Mouse (Mus musculus) intestine, postnatal 0 days (tissue): ENCODE measurements around the gene Ect2l. TPM values are rescaled to one million over a fixed set of nuclear protein-coding genes. Genes with fewer than 3 reads are reported as not detected.
A peak's percentile ranks its signal among the peaks of the same experiment; 100 is the strongest.

Experiments used
- ATAC-seq: fragments of 200-750 bp; cut with Nextera tagmentation; 2 replicates; pipeline ENCODE4 v1.8.0; 2017; ENCODE audit warnings: mild to moderate bottlenecking, moderate TSS enrichment, moderate library complexity
- H3K27ac ChIP-seq: fragments of 300-500 bp; sonication (generic); 2 replicates; pipeline ENCODE4 v1.5.1; 2014; ENCODE audit warnings: mild to moderate bottlenecking, low read depth, low read length, moderate library complexity
- H3K27me3 ChIP-seq: fragments of 300-500 bp; sonication (generic); replicated peaks from 2 replicates; pipeline ENCODE4 v1.6.1; 2014; ENCODE audit warnings: low read length, mixed read lengths; ENCODE audit not compliant: control insufficient read depth, insufficient read depth
- H3K36me3 ChIP-seq: fragments of 300-500 bp; sonication (generic); 2 replicates; pipeline ENCODE4 v1.6.1; 2014; ENCODE audit warnings: mild to moderate bottlenecking, moderate library complexity; ENCODE audit not compliant: control insufficient read depth, insufficient read depth
- H3K4me1 ChIP-seq: fragments of 300-500 bp; sonication (generic); replicated peaks from 2 replicates; pipeline ENCODE4 v1.6.1; 2014; ENCODE audit warnings: antibody characterized with exemption, low read length, mixed read lengths; ENCODE audit not compliant: control insufficient read depth, insufficient read depth
- H3K4me2 ChIP-seq: fragments of 300-500 bp; sonication (generic); replicated peaks from 2 replicates; pipeline ENCODE4 v1.6.1; 2014; ENCODE audit warnings: low read depth, mild to moderate bottlenecking, moderate library complexity
- H3K4me3 ChIP-seq: fragments of 300-500 bp; sonication (generic); 2 replicates; pipeline ENCODE4 v1.5.1; 2014; ENCODE audit warnings: low read depth, low read length
- H3K9ac ChIP-seq: fragments of 300-500 bp; sonication (generic); 2 replicates; pipeline ENCODE4 v1.6.1; 2014; ENCODE audit warnings: mild to moderate bottlenecking, low read depth, low read length
- H3K9me3 ChIP-seq: fragments of 300-500 bp; sonication (generic); 2 replicates; pipeline ENCODE4 v1.6.1; 2016; ENCODE audit warnings: mixed run types; ENCODE audit not compliant: control insufficient read depth
- CTCF ChIP-seq: sonication (generic); IDR thresholded peaks from 2 replicates; pipeline ENCODE4 v1.5.1; 2016; ENCODE audit warnings: low read depth, mild to moderate bottlenecking, control low read depth, antibody characterized with exemption, moderate library complexity
- whole genome bisulfite sequencing: fragments of 180-500 bp; shearing (Covaris S2); extraction: QIAGEN DNeasy Blood & Tissue Kit; methylation state at CpG from one replicate; pipeline ENCODE4 v1.1.7; 2014; 5-methylcytosine and 5-hydroxymethylcytosine counted together
- polyA plus RNA-seq: library from polyadenylated mRNA; unstranded; fragments of >200 nt; fragmentation: Nextera tagmentation; extraction: Ambion mirVana; gene quantifications from 2 replicates; pipeline ENCODE4 v1.2.1, GENCODE M21; 2015

Gene Ect2l
- 0.24 and 0.35 TPM in 2 replicates for polyA plus RNA-seq

DNA sequence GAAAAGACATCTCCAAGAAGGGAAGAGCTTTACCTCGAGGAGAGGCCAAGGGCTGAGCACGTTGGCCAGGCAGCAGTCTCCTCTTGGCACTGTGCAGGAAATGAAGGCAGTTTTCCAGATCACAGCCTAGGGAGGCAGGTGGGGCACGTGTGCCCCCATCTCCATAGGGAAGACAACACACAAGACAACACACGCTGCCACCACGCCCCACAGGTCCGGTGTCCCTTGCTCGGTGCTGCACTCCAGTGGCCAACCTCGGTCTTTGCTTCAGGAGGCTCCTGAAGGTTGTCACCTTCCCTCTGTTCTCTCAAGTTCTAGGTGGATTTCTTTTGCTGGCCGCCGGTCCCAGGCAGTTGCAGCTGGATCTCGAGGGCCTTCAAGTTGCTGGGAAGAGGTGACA, at the start of gene Ect2l:
Gene Ect2l (minus strand): TSS at position 165 of the 400 bp plus-strand sequence.
- 9% methylated on average over 11 of the region's 11 CpGs for WGBS
- ATAC-seq, result peak; percentile 49; the same call in 1 of the 2 replicates
- Histone ChIP-seq H3K9me3 (no peaks in the 10 kb centered on the region), H3K4me2 (no peak within 1 kb of the TSS; the same call in 1 of the 2 replicates), H3K9ac (no peak within 1 kb of the TSS), H3K4me1 (no peaks in the 10 kb centered on the region; the same call in 1 of the 2 replicates), H3K27me3 (no peaks in the 10 kb centered on the region), H3K36me3 (peaks cover 3% of the 10 kb centered on the region; the same call in 1 of the 2 replicates), H3K4me3 (no peak within 1 kb of the TSS), H3K27ac (no peak within 1 kb of the TSS)
- peak; percentile 90 for TF ChIP-seq CTCF

DNA sequence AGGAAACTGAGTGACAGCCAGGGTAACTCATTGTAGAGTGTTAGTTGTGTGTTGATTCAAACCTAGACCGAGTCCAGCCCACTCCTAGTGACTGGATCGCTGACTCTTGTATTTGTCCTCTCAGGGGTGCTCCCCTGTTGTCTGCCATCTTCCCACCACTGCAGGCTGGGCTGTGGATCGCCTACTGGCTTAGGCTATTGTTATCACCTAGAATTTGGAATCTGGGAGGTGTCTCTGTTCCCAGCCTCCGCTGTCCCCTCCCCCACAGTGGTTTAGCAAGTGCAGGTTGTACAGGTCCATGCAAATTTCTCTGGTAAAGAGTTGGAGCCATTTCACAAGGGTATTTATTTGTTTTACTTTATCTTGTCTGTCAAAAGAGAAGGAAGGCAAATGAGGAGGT, 40.7 kb upstream of the Ect2l start:
- H3K4me1 ChIP-seq, result no peaks in the 10 kb centered on the region
- no peak for ATAC-seq
- H3K9me3 ChIP-seq, result no peaks in the 10 kb centered on the region
- no peaks in the 10 kb centered on the region for H3K36me3 ChIP-seq
- 56% methylated on average over 4 of the region's 4 CpGs for WGBS
- H3K9ac ChIP-seq, result no peak overlapping the region
- no peak for TF ChIP-seq CTCF
- no peak overlapping the region for H3K4me3 ChIP-seq
- no peaks in the 10 kb centered on the region for H3K27me3 ChIP-seq
- no peak overlapping the region for H3K27ac ChIP-seq
- H3K4me2 ChIP-seq, result no peak overlapping the region

GRCm38 (mm10) chr10:18243614-18244013, 32.9 kb upstream of the Ect2l start:
- Histone ChIP-seq H3K4me2 (no peak overlapping the region), H3K36me3 (no peaks in the 10 kb centered on the region), H3K4me1 (no peaks in the 10 kb centered on the region), H3K4me3 (no peak overlapping the region), H3K27me3 (no peaks in the 10 kb centered on the region), H3K27ac (no peak overlapping the region), H3K9ac (no peak overlapping the region), H3K9me3 (no peaks in the 10 kb centered on the region)
- WGBS, result 25% methylated on average over 2 of the region's 2 CpGs
- peak; percentile 54 for TF ChIP-seq CTCF
- ATAC-seq, result no peak

DNA sequence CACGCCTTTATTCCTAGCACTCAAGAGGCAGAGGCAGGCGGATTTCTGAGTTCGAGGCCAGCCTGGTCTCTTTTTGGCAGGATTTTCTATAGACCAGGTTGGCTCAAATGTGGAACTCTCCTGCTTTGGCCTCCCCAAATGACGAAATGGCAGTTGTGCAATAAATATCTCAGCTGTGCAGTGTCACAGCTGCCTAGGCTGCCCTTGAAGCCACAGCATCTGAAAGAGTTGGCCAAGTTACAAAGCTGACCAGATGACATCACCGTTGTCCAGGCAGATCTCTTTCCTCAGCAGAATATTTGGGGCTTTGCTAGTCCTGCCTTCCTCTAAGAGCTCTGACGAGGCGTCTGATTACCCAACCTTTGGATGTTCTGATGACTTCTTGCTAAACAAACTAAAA, 26.5 kb upstream of the Ect2l start:
- Histone ChIP-seq H3K27me3 (no peaks in the 10 kb centered on the region), H3K9me3 (no peaks in the 10 kb centered on the region), H3K4me1 (0 out of 2 replicates have a peak, but pooled peaks cover 5% of the 10 kb centered on the region), H3K4me2 (no peak overlapping the region), H3K36me3 (no peaks in the 10 kb centered on the region), H3K9ac (no peak overlapping the region), H3K27ac (no peak overlapping the region), H3K4me3 (no peak overlapping the region)
- no peak for TF ChIP-seq CTCF
- 87% methylated on average over 7 of the region's 7 CpGs for WGBS
- ATAC-seq, result no peak

DNA sequence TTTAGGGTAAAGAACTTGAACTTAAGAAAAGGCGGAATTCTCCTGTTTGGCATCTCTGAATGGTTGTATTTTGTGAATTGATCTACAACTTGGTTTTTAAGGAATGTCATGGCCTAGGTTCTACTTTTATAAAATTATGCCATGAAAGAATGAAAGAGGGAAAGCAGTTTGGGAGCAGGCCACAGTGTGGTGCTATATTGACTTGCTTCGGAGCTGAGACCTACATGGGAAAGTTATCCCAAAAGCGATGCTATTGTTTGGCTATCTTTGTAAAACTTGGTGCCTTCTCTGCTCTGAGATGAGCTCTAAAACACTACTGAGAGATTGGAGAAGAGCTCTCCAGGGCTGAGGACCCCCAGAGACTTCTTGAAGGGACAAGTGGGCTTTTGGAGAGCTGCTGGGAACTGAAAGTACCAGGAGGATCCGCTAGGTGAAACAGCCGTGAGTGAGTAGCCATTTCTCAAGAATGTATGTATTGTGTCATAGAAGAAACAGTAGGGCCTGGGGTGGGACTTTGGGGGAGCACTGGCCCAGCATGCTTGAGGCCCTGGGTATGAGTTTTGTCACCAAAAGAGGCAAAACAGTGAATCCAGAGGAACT, 25.7 kb upstream of the Ect2l start:
- TF ChIP-seq CTCF, result peak; percentile 47; the same call in 1 of the 2 replicates
- Histone ChIP-seq H3K27me3 (no peaks in the 10 kb centered on the region), H3K4me3 (no peak overlapping the region), H3K4me1 (0 out of 2 replicates have a peak, but pooled peaks cover 5% of the 10 kb centered on the region), H3K4me2 (no peak overlapping the region), H3K27ac (no peak overlapping the region), H3K9ac (no peak overlapping the region), H3K9me3 (no peaks in the 10 kb centered on the region), H3K36me3 (no peaks in the 10 kb centered on the region)
- ATAC-seq, result no peak
- 77% methylated on average over 5 of the region's 5 CpGs for WGBS

DNA sequence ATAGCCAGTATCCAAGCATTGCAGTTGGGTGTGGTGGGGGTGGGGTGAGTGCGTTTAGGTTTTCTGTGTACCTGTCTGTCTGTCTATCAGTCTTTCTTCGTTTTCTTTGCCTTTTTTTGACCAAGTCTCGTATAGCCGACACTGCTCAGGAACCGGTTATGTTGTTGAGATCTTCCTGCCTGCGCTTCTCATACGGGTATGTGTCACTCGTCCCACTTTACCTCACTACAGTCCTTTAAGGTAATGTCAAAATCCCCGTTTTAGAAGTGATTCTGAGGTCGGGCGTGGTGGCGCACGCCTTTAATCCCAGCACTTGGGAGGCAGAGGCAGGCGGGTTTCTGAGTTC, 24.7 kb upstream of the Ect2l start:
- TF ChIP-seq CTCF, result no peak
- Histone ChIP-seq H3K9ac (no peak overlapping the region), H3K4me1 (0 out of 2 replicates have a peak, but pooled peaks cover 5% of the 10 kb centered on the region), H3K27ac (no peak overlapping the region), H3K4me2 (peak overlapping the region; percentile 60), H3K9me3 (no peaks in the 10 kb centered on the region), H3K36me3 (no peaks in the 10 kb centered on the region), H3K4me3 (peak overlapping the region; percentile 84), H3K27me3 (no peaks in the 10 kb centered on the region)
- no peak for ATAC-seq
- WGBS, result 13% methylated on average over 14 of the region's 14 CpGs
